Comparison of ENCODE assay signal across 32 mouse cellular contexts in the genomic region with DNA sequence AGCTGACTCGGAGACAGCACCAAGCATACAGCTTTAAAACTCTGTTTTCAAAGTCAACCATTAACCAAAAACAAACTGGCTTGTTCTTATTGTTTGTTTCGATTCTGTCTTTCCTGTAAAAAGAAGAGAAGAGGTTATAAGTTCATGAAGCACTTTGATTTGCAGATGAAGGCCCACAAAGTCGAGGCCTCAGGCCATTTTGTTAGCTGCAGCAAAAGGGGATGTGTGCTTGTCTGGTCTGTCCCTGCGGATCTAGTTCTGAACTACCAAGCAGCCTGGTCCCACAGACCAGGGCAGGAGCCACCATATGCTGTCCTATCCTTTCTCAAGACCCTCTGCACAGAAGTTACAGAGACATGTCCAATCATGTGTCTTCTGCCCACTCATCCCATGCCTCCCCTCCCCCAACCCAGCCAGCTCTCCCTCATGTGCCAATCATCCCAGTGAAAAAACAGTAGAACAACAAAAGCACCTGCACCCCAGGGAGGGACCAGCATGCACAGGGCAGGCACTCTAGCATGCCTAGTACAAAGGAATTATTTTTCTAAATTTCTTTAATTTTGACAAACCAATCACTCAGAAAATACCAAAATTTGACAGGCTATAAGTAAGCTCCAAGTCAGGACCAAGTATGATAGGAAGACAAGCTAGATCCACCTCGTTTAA. TPM values are rescaled to one million over a fixed set of nuclear protein-coding genes. Genes with fewer than 3 reads are reported as not detected.
DNase-seq lines count a peak whose midpoint lies in the region; ATAC-seq and TF ChIP-seq lines count a peak whose summit lies in the region.
"Had no signal": no experiment of that assay in that cellular context is flagged by ENCODE, and none has a peak within 500 bp of the region (broad histone marks: within the 10 kb centered on the region; RNA-seq: fewer than 3 reads in every experiment).

No protein-coding gene starts in this region.

- no peak overlapping the region for H3K9ac ChIP-seq in hindbrain, embryonic 16.5 days (ENCODE audit: low read depth, low read length)
- H3K9ac ChIP-seq in hindbrain, embryonic 14.5 days = no peak overlapping the region
- H3K9ac ChIP-seq in midbrain, embryonic 11.5 days (ENCODE audit: low read length) = no peak overlapping the region
- H3K9ac ChIP-seq: heart, embryonic 15.5 days; limb, embryonic 12.5 days; liver, embryonic 13.5 days had no signal

- ATAC-seq in hindbrain, embryonic 16.5 days = 0 out of 2 replicates have a peak, but pooled peaks have one; percentile 15
- ATAC-seq in hindbrain, embryonic 14.5 days (ENCODE audit: low FRiP score) = no peak
- peak; percentile 22; the same call in 1 of the 2 replicates for ATAC-seq in midbrain, embryonic 11.5 days (ENCODE audit: low FRiP score)
- ATAC-seq: activated CD4-positive, CD25-positive, alpha-beta regulatory T cell, adult 4 months; CD4-positive, CD25-positive, alpha-beta regulatory T cell, adult 4 months; intestine, embryonic 16.5 days; Patski had no signal

- H3K4me1 ChIP-seq in hindbrain, embryonic 16.5 days (ENCODE audit: control insufficient read depth, insufficient read depth, low read depth, low read length) = no peaks in the 10 kb centered on the region
- peaks cover 10% of the 10 kb centered on the region for H3K4me1 ChIP-seq in hindbrain, embryonic 14.5 days (replicated peaks; ENCODE audit: control insufficient read depth, insufficient read depth, low read length)
- H3K4me1 ChIP-seq in midbrain, embryonic 11.5 days (ENCODE audit: control insufficient read depth, insufficient read depth, low read length) = peaks cover 6% of the 10 kb centered on the region; the same call in 1 of the 2 replicates
- H3K4me1 ChIP-seq in midbrain, embryonic 10.5 days = peaks cover 8% of the 10 kb centered on the region; the same call in 1 of the 2 replicates
- H3K4me1 ChIP-seq in E14TG2a.4 (replicated peaks; ENCODE audit: low read depth, low read length) = peaks cover 60% of the 10 kb centered on the region
- H3K4me1 ChIP-seq in cerebellum, adult 2 months (ENCODE audit: control insufficient read depth, insufficient read depth, low read length) = no peaks in the 10 kb centered on the region; the same call in 1 of the 2 replicates
- H3K4me1 ChIP-seq: heart, embryonic 10.5 days; heart, embryonic 15.5 days; limb, embryonic 12.5 days had no signal

- no peak overlapping the region for H3K27ac ChIP-seq in hindbrain, embryonic 16.5 days (ENCODE audit: low read depth, low read length)
- no peak overlapping the region for H3K27ac ChIP-seq in hindbrain, embryonic 14.5 days
- no peak overlapping the region; the same call in 1 of the 2 replicates for H3K27ac ChIP-seq in midbrain, embryonic 11.5 days (ENCODE audit: low read depth, low read length)
- no peak overlapping the region for H3K27ac ChIP-seq in midbrain, embryonic 10.5 days (replicated peaks)
- H3K27ac ChIP-seq in cerebellum, adult 2 months (ENCODE audit: insufficient read depth, low read length) = no peak overlapping the region
- H3K27ac ChIP-seq: heart, embryonic 10.5 days; heart, embryonic 15.5 days; kidney, postnatal 0 days; limb, embryonic 12.5 days; liver, embryonic 13.5 days; macrophage; stomach, postnatal 0 days had no signal

- TF ChIP-seq CTCF in E14TG2a.4 (conservative IDR thresholded peaks at IDR 0.05; ENCODE audit: low read length) = no peak
- no peak for TF ChIP-seq CTCF in cerebellum, adult 2 months (IDR thresholded peaks at IDR 0.05; ENCODE audit: borderline replicate concordance, insufficient read depth, low read depth, low read length)

- TF ChIP-seq POLR2A in cerebellum, adult 2 months (IDR thresholded peaks at IDR 0.05; ENCODE audit: borderline replicate concordance, insufficient read depth, low read length) = no peak

- H3K36me3 ChIP-seq in hindbrain, embryonic 16.5 days (ENCODE audit: control insufficient read depth, insufficient read depth, low read length) = peaks cover 11% of the 10 kb centered on the region
- peaks cover 51% of the 10 kb centered on the region for H3K36me3 ChIP-seq in hindbrain, embryonic 14.5 days (replicated peaks; ENCODE audit: control insufficient read depth, insufficient read depth)
- peaks cover 10% of the 10 kb centered on the region for H3K36me3 ChIP-seq in midbrain, embryonic 11.5 days (ENCODE audit: control insufficient read depth, insufficient read depth, low read length)
- H3K36me3 ChIP-seq in midbrain, embryonic 10.5 days = peaks cover 74% of the 10 kb centered on the region
- peaks cover 73% of the 10 kb centered on the region for H3K36me3 ChIP-seq in E14TG2a.4 (ENCODE audit: insufficient read depth, low read length)

- no peaks in the 10 kb centered on the region for H3K9me3 ChIP-seq in hindbrain, embryonic 16.5 days (ENCODE audit: control insufficient read depth, low read length)
- H3K9me3 ChIP-seq in hindbrain, embryonic 14.5 days (ENCODE audit: control insufficient read depth, low read length) = no peaks in the 10 kb centered on the region
- H3K9me3 ChIP-seq in midbrain, embryonic 11.5 days (ENCODE audit: control insufficient read depth, low read length) = no peaks in the 10 kb centered on the region
- H3K9me3 ChIP-seq in midbrain, embryonic 10.5 days (replicated peaks) = no peaks in the 10 kb centered on the region
- H3K9me3 ChIP-seq in E14TG2a.4 (ENCODE audit: low read length) = no peaks in the 10 kb centered on the region
- H3K9me3 ChIP-seq: heart, embryonic 10.5 days; heart, embryonic 15.5 days; limb, embryonic 12.5 days; liver, embryonic 13.5 days had no signal

- DNase-seq in hindbrain, embryonic 14.5 days (ENCODE audit: low spot score) = no peak
- no peak for DNase-seq in midbrain, embryonic 11.5 days (ENCODE audit: low spot score, missing footprints)
- no peak for DNase-seq in midbrain, embryonic 10.5 days (ENCODE audit: low spot score)
- DNase-seq in ES-CJ7 (ENCODE audit: low read depth, low spot score) = peak; percentile 64
- DNase-seq in cerebellum, adult 2 months = no peak
- DNase-seq: adrenal gland, adult 2 months; adrenal gland, postnatal 36 days; cerebellum, adult 18-20 months; gastrocnemius, postnatal 14 days; kidney, adult 8-10 months; kidney, postnatal 4 days; liver, embryonic 13.5 days; lung, adult 2 months; lung, postnatal 10 days; right cerebral cortex, postnatal 4 days; thymus, adult 18-20 months; thymus, postnatal 25 days had no signal

- no peak overlapping the region for H3K4me3 ChIP-seq in hindbrain, embryonic 16.5 days (ENCODE audit: low read length)
- no peak overlapping the region for H3K4me3 ChIP-seq in hindbrain, embryonic 14.5 days (replicated peaks; ENCODE audit: low read length)
- no peak overlapping the region for H3K4me3 ChIP-seq in midbrain, embryonic 11.5 days (ENCODE audit: low read depth, low read length)
- no peak overlapping the region for H3K4me3 ChIP-seq in midbrain, embryonic 10.5 days
- H3K4me3 ChIP-seq in E14TG2a.4 (replicated peaks; ENCODE audit: low read length) = peak overlapping the region; percentile 32; the same call in 1 of the 2 replicates
- no peak overlapping the region for H3K4me3 ChIP-seq in cerebellum, adult 2 months (replicated peaks; ENCODE audit: insufficient read depth, low read depth, low read length)
- H3K4me3 ChIP-seq: erythroblast, embryonic 14.5 days; heart, embryonic 10.5 days; heart, embryonic 15.5 days; limb, embryonic 12.5 days; liver, embryonic 13.5 days had no signal

- WGBS in hindbrain, embryonic 16.5 days = 45% methylated on average over 5 of the region's 5 CpGs
- WGBS in hindbrain, embryonic 14.5 days = 48% methylated on average over 5 of the region's 5 CpGs
- 81% methylated on average over 5 of the region's 5 CpGs for WGBS in midbrain, embryonic 11.5 days
- 87% methylated on average over 5 of the region's 5 CpGs for WGBS in midbrain, embryonic 10.5 days
- WGBS in cerebellum, adult 2 months = 57% methylated on average over 5 of the region's 5 CpGs

- no peak overlapping the region for H3K4me2 ChIP-seq in hindbrain, embryonic 16.5 days (ENCODE audit: low read length)
- H3K4me2 ChIP-seq in hindbrain, embryonic 14.5 days (replicated peaks) = no peak overlapping the region
- H3K4me2 ChIP-seq in midbrain, embryonic 11.5 days = no peak overlapping the region
- H3K4me2 ChIP-seq: heart, embryonic 15.5 days; limb, embryonic 12.5 days; liver, embryonic 13.5 days had no signal

- no peaks in the 10 kb centered on the region for H3K27me3 ChIP-seq in hindbrain, embryonic 16.5 days (replicated peaks; ENCODE audit: control insufficient read depth, insufficient read depth, low read length)
- H3K27me3 ChIP-seq in hindbrain, embryonic 14.5 days (ENCODE audit: control insufficient read depth, insufficient read depth, low read length) = no peaks in the 10 kb centered on the region
- H3K27me3 ChIP-seq in midbrain, embryonic 11.5 days (ENCODE audit: control insufficient read depth, insufficient read depth, low read length) = no peaks in the 10 kb centered on the region
- no peaks in the 10 kb centered on the region for H3K27me3 ChIP-seq in midbrain, embryonic 10.5 days (ENCODE audit: low read depth, poor library complexity, severe bottlenecking)
- H3K27me3 ChIP-seq in E14TG2a.4 (ENCODE audit: insufficient read depth, low read length) = no peaks in the 10 kb centered on the region
- H3K27me3 ChIP-seq in cerebellum, adult 2 months (ENCODE audit: control insufficient read depth, insufficient read depth, low read length) = no peaks in the 10 kb centered on the region
- H3K27me3 ChIP-seq: heart, embryonic 15.5 days; limb, embryonic 12.5 days; liver, embryonic 13.5 days; Patski had no signal

RNA-seq across cellular contexts. Expression of a gene that starts 15.1 kb away (rescaled TPM):
- 12.0 and 33.7 TPM in 2 replicates for polyA plus RNA-seq in hindbrain, embryonic 16.5 days (2015; fragmentation: Nextera tagmentation; extraction: Ambion mirVana)
- polyA plus RNA-seq in hindbrain, embryonic 14.5 days (2014; fragmentation: Nextera tagmentation; extraction: Ambion mirVana) = 50.0 and 56.6 TPM in 2 replicates
- polyA plus RNA-seq in midbrain, embryonic 11.5 days (2014; fragmentation: Nextera tagmentation; extraction: Ambion mirVana) = 68.5 and 72.4 TPM in 2 replicates
- polyA plus RNA-seq in midbrain, embryonic 10.5 days (2016; fragmentation: Nextera tagmentation; extraction: Ambion mirVana) = 51.9 and 61.4 TPM in 2 replicates
- 52.3 and 59.7 TPM in 2 replicates for polyA plus RNA-seq in cerebellum, adult 2 months (2012; rRNA removed)

RNA-seq across cellular contexts. Expression of a gene that starts 23.1 kb away (rescaled TPM):
- 0.13 and 0.26 TPM in 2 replicates for polyA plus RNA-seq in hindbrain, embryonic 16.5 days (2015; fragmentation: Nextera tagmentation; extraction: Ambion mirVana)
- polyA plus RNA-seq in hindbrain, embryonic 14.5 days (2014; fragmentation: Nextera tagmentation; extraction: Ambion mirVana) = 0.33 TPM in 1 of 2 replicates, not detected in the other
- 0.14 and 0.45 TPM in 2 replicates for polyA plus RNA-seq in midbrain, embryonic 11.5 days (2014; fragmentation: Nextera tagmentation; extraction: Ambion mirVana)
- 0.48 and 0.56 TPM in 2 replicates for polyA plus RNA-seq in midbrain, embryonic 10.5 days (2016; fragmentation: Nextera tagmentation; extraction: Ambion mirVana)
- 1.0 TPM in 2 replicates for polyA plus RNA-seq in cerebellum, adult 2 months (2012; rRNA removed)
- polyA plus RNA-seq: activated CD4-positive, CD25-positive, alpha-beta regulatory T cell, adult 4 months; adrenal gland, adult 2 months; CD4-positive, CD25-positive, alpha-beta regulatory T cell, adult 4 months; embryonic facial prominence, embryonic 14.5 days; erythroblast, embryonic 14.5 days; heart, embryonic 15.5 days; kidney, postnatal 0 days; limb, embryonic 12.5 days; liver, embryonic 13.5 days; lung, adult 2 months; macrophage; Patski; spleen, adult 2 months had no signal

RNA-seq across cellular contexts. Expression of a gene that starts 48.8 kb away (rescaled TPM):
- 106 and 107 TPM in 2 replicates for polyA plus RNA-seq in hindbrain, embryonic 16.5 days (2015; fragmentation: Nextera tagmentation; extraction: Ambion mirVana)
- 78.6 and 85.5 TPM in 2 replicates for polyA plus RNA-seq in hindbrain, embryonic 14.5 days (2014; fragmentation: Nextera tagmentation; extraction: Ambion mirVana)
- polyA plus RNA-seq in midbrain, embryonic 11.5 days (2014; fragmentation: Nextera tagmentation; extraction: Ambion mirVana) = 63.2 and 63.6 TPM in 2 replicates
- 43.7 and 59.7 TPM in 2 replicates for polyA plus RNA-seq in midbrain, embryonic 10.5 days (2016; fragmentation: Nextera tagmentation; extraction: Ambion mirVana)
- 64.1 and 75.2 TPM in 2 replicates for polyA plus RNA-seq in cerebellum, adult 2 months (2012; rRNA removed)
- polyA plus RNA-seq: activated CD4-positive, CD25-positive, alpha-beta regulatory T cell, adult 4 months; CD4-positive, CD25-positive, alpha-beta regulatory T cell, adult 4 months; erythroblast, embryonic 14.5 days; macrophage had no signal
